Mouse (Mus musculus) lung, embryonic 14.5 days (tissue): ENCODE measurements around the gene Cym. TPM values are rescaled to one million over a fixed set of nuclear protein-coding genes. Genes with fewer than 3 reads are reported as not detected.
A peak's percentile ranks its signal among the peaks of the same experiment; 100 is the strongest.

ENCODE experiments used
- ATAC-seq: fragments of 200-750 bp; cut with Nextera tagmentation; 2 replicates; pipeline ENCODE4 v1.8.0; 2017; ENCODE audit warnings: mild to moderate bottlenecking, moderate TSS enrichment, moderate library complexity; ENCODE audit not compliant: insufficient read depth
- DNase-seq: peaks from one replicate; pipeline ENCODE4 v3.0.0-alpha.2; 2015
- H3K27ac ChIP-seq: fragments of 300-500 bp; sonication (generic); 2 replicates; pipeline ENCODE4 v1.5.1; 2014; ENCODE audit warnings: low read depth, mild to moderate bottlenecking, moderate library complexity
- H3K27me3 ChIP-seq: fragments of 300-500 bp; sonication (generic); 2 replicates; pipeline ENCODE4 v1.6.1; 2014; ENCODE audit warnings: low read length, control low read depth; ENCODE audit not compliant: insufficient read depth
- H3K36me3 ChIP-seq: fragments of 300-500 bp; sonication (generic); 2 replicates; pipeline ENCODE4 v1.6.1; 2014; ENCODE audit warnings: control low read depth; ENCODE audit not compliant: insufficient read depth
- H3K4me1 ChIP-seq: fragments of 300-500 bp; sonication (generic); 2 replicates; pipeline ENCODE4 v1.6.1; 2014; ENCODE audit warnings: antibody characterized with exemption, control low read depth; ENCODE audit not compliant: insufficient read depth
- H3K4me2 ChIP-seq: fragments of 300-500 bp; sonication (generic); 2 replicates; pipeline ENCODE4 v1.6.1; 2014; ENCODE audit warnings: mild to moderate bottlenecking
- H3K4me3 ChIP-seq: fragments of 300-500 bp; sonication (generic); 2 replicates; pipeline ENCODE4 v1.5.1; 2014; ENCODE audit warnings: low read depth, low read length
- H3K9ac ChIP-seq: fragments of 300-500 bp; sonication (generic); 2 replicates; pipeline ENCODE4 v1.6.1; 2014
- H3K9me3 ChIP-seq: fragments of 300-500 bp; sonication (generic); 2 replicates; pipeline ENCODE4 v1.6.1; 2016; ENCODE audit warnings: low read depth, low read length, control low read depth
- CTCF ChIP-seq: IDR thresholded peaks from 2 replicates; pipeline ENCODE4 v1.5.1; 2016; ENCODE audit warnings: antibody characterized with exemption, low read depth
- WGBS: fragments of 180-500 bp; shearing (Covaris S2); extraction: QIAGEN DNeasy Blood & Tissue Kit; methylation state at CpG from one replicate; pipeline ENCODE4 v1.1.7; 2014; 5-methylcytosine and 5-hydroxymethylcytosine counted together
- polyA plus RNA-seq: library from polyadenylated mRNA; unstranded; fragments of >200 nt; fragmentation: Nextera tagmentation; extraction: Ambion mirVana; gene quantifications from 2 replicates; pipeline ENCODE4 v1.2.1, GENCODE M21; 2014

Gene Cym
- polyA plus RNA-seq, 1 experiment from 2014 or later: 158 TPM

GRCm38 (mm10) chr3:107238471-107238980, 17.0 kb upstream of the Cym start:
- 76% methylated on average over 8 of the region's 8 CpGs for WGBS

GRCm38 (mm10) chr3:107238051-107238450, 16.5 kb upstream of the Cym start:
- no peaks in the 10 kb centered on the region for H3K4me1 ChIP-seq
- no peak for TF ChIP-seq CTCF
- H3K27ac ChIP-seq: no peak overlapping the region
- DNase-seq (no peak), ATAC-seq (no peak)
- H3K4me2 ChIP-seq: no peak overlapping the region
- no peaks in the 10 kb centered on the region for H3K36me3 ChIP-seq
- 37% methylated on average over 2 of the region's 2 CpGs for WGBS
- no peak overlapping the region for H3K4me3 ChIP-seq
- no peaks in the 10 kb centered on the region for H3K9me3 ChIP-seq
- no peak overlapping the region for H3K9ac ChIP-seq
- H3K27me3 ChIP-seq: no peaks in the 10 kb centered on the region

More at GRCm38 (mm10) chr3:107238471-107238980, 17.0 kb upstream of the Cym start:
- Histone ChIP-seq H3K36me3 (no peaks in the 10 kb centered on the region), H3K4me2 (no peak overlapping the region), H3K9ac (no peak overlapping the region), H3K27ac (no peak overlapping the region), H3K27me3 (no peaks in the 10 kb centered on the region), H3K4me3 (no peak overlapping the region), H3K9me3 (no peaks in the 10 kb centered on the region), H3K4me1 (no peaks in the 10 kb centered on the region)
- DNase-seq (no peak), ATAC-seq (no peak)
- no peak for TF ChIP-seq CTCF

GRCm38 (mm10) chr3:107233945-107234344, 12.4 kb upstream of the Cym start:
- no peak overlapping the region for H3K27ac ChIP-seq
- H3K9ac ChIP-seq: no peak overlapping the region
- no peaks in the 10 kb centered on the region for H3K36me3 ChIP-seq
- H3K4me2 ChIP-seq: no peak overlapping the region
- no peaks in the 10 kb centered on the region for H3K4me1 ChIP-seq
- H3K9me3 ChIP-seq: no peaks in the 10 kb centered on the region
- no peaks in the 10 kb centered on the region for H3K27me3 ChIP-seq
- ATAC-seq (0 out of 2 replicates have a peak, but pooled peaks have one; percentile 14), DNase-seq (no peak)
- no peak overlapping the region for H3K4me3 ChIP-seq
- 32% methylated on average over 2 of the region's 2 CpGs for WGBS
- TF ChIP-seq CTCF: no peak

GRCm38 (mm10) chr3:107233351-107233813, 11.8 kb upstream of the Cym start:
- no peaks in the 10 kb centered on the region for H3K27me3 ChIP-seq
- H3K4me2 ChIP-seq: no peak overlapping the region
- H3K27ac ChIP-seq: no peak overlapping the region
- H3K36me3 ChIP-seq: no peaks in the 10 kb centered on the region
- peak; percentile 94 for TF ChIP-seq CTCF
- H3K4me3 ChIP-seq: no peak overlapping the region
- DNase-seq (peak; percentile 94), ATAC-seq (peak; percentile 19; the same call in 1 of the 2 replicates)
- H3K9ac ChIP-seq: no peak overlapping the region
- no peaks in the 10 kb centered on the region for H3K4me1 ChIP-seq
- H3K9me3 ChIP-seq: no peaks in the 10 kb centered on the region
- WGBS: 7% methylated on average over 11 of the region's 11 CpGs

- no peaks in the 10 kb centered on the region for H3K27me3 ChIP-seq
- TF ChIP-seq CTCF: no peak
- 60% methylated on average over 4 of the region's 4 CpGs for WGBS
- ATAC-seq: no peak
- no peak overlapping the region for H3K4me3 ChIP-seq
- H3K4me1 ChIP-seq: no peaks in the 10 kb centered on the region
- no peak overlapping the region for H3K4me2 ChIP-seq
- H3K9me3 ChIP-seq: no peaks in the 10 kb centered on the region
- no peak overlapping the region for H3K9ac ChIP-seq
- H3K36me3 ChIP-seq: no peaks in the 10 kb centered on the region
- DNase-seq: no peak
- no peak overlapping the region for H3K27ac ChIP-seq
Measured at GRCm38 (mm10) chr3:107231202-107231601, 9.7 kb upstream of the Cym start.

GRCm38 (mm10) chr3:107230527-107230926, 9.0 kb upstream of the Cym start, which contains the start of gene A630076J17Rik:
A630076J17Rik (plus strand) TSS chr3:107230614.
- no peaks in the 10 kb centered on the region for H3K36me3 ChIP-seq
- no peak within 1 kb of the TSS for H3K9ac ChIP-seq
- TF ChIP-seq CTCF: no peak
- WGBS: 13% methylated on average over 1 of the region's 1 CpGs
- no peak within 1 kb of the TSS for H3K27ac ChIP-seq
- no peaks in the 10 kb centered on the region for H3K27me3 ChIP-seq
- ATAC-seq (no peak), DNase-seq (no peak)
- H3K4me1 ChIP-seq: no peaks in the 10 kb centered on the region
- no peaks in the 10 kb centered on the region for H3K9me3 ChIP-seq
- no peak within 1 kb of the TSS for H3K4me3 ChIP-seq
- no peak within 1 kb of the TSS for H3K4me2 ChIP-seq

GRCm38 (mm10) chr3:107229822-107230221, 8.3 kb upstream of the Cym start:
- no peak overlapping the region for H3K4me2 ChIP-seq
- WGBS: 20% methylated on average over 5 of the region's 5 CpGs

More at GRCm38 (mm10) chr3:107229822-107230221, 8.3 kb upstream of the Cym start:
- peak; percentile 70 for ATAC-seq
- H3K9ac ChIP-seq: no peak overlapping the region
- TF ChIP-seq CTCF: no peak
- H3K4me3 ChIP-seq: no peak overlapping the region
- H3K27me3 ChIP-seq: no peaks in the 10 kb centered on the region
- no peaks in the 10 kb centered on the region for H3K36me3 ChIP-seq
- no peaks in the 10 kb centered on the region for H3K9me3 ChIP-seq
- no peaks in the 10 kb centered on the region for H3K4me1 ChIP-seq
- no peak overlapping the region for H3K27ac ChIP-seq
- peak; percentile 51 for DNase-seq
